Mouse (Mus musculus): ENCODE measurements at regions not wholly inside any gene's neighbourhood (a gene's known extent, or its start where the extent isn't known, plus 50 kb on each side); places are given as distances from the start of the nearest gene placed in this dataset.
A peak's percentile ranks its signal among the peaks of the same experiment; 100 is the strongest.

DNA sequence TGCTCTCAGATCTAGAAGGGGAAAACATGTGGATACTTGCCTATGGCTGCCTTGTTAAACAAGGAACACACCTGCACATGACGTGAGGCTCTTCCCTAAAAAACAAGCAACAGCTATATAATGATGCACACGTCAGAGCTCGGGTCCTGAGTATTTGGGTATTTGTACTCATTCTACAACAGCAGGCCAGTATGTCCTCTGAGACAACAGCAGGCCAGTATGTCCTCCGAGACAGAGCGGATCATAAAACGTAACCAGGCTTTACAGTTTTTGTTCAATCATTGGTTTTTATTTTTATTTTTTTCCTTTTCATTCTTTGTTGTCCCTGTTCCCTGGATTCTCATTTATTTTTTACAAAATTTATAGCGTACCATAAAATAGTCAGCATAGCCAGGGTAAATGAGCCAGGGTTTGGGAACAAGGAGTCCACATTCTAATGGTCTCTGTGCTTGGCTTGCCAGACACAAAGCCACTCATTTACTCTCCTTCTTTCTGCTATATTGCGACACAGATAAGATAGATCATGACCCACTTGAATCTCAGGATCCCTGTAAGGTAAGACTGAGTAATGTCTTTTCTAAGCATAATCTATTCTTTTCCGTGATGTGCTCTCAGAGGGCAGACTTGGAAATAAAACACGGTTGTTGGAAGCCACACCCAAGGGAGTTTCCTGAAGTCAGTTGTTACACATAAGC, 111.8 kb downstream of the Avpr1a start:
- ATAC-seq: no peak
- Histone ChIP-seq H3K27ac (ENCODE audit: low read depth) (no peak overlapping the region), H3K9ac (replicated peaks) (no peak overlapping the region), H3K4me3 (ENCODE audit: low read depth, low read length) (no peak overlapping the region), H3K27me3 (ENCODE audit: insufficient read depth, low read length) (no peaks in the 10 kb centered on the region), H3K36me3 (replicated peaks; ENCODE audit: insufficient read depth, low read length) (no peaks in the 10 kb centered on the region), H3K4me1 (ENCODE audit: insufficient read depth) (no peaks in the 10 kb centered on the region), H3K4me2 (ENCODE audit: low read depth, low read length) (no peak overlapping the region), H3K9me3 (ENCODE audit: low read length) (no peaks in the 10 kb centered on the region)
- DNase-seq: no peak
- WGBS (ENCODE audit: insufficient replicate concordance): 72% methylated on average over 10 of the region's 10 CpGs
- TF ChIP-seq CTCF (IDR thresholded peaks at IDR 0.05; ENCODE audit: low read depth) (no peak), EP300 (IDR thresholded peaks at IDR 0.05; ENCODE audit: low read depth) (no peak)

DNA sequence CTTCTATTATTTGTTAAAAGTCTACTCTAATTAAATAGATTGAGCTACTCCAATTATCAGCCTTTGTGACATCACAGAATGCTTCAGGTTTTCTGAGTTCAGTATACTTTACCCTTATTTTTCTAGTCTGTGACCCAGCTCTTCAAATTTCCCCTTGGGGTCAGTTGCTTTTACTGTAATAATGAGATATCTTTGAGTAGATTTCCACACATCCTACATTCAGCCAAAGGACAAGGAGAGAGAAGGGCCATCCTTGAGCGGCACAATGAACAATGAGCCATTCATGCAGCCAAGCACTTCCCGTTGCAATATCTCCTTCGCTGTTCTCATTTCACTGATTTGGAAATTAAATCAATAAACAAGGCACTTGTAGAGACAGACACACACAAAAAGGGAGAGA, 113.6 kb downstream of the Avpr1a start:
- Histone ChIP-seq H3K4me1 (ENCODE audit: insufficient read depth) (no peaks in the 10 kb centered on the region), H3K27ac (ENCODE audit: low read depth) (peak overlapping the region; percentile 41; the same call in 1 of the 2 replicates), H3K9me3 (ENCODE audit: low read length) (no peaks in the 10 kb centered on the region), H3K4me2 (ENCODE audit: low read depth, low read length) (no peak overlapping the region; the same call in 1 of the 2 replicates), H3K27me3 (ENCODE audit: insufficient read depth, low read length) (no peaks in the 10 kb centered on the region), H3K9ac (replicated peaks) (no peak overlapping the region), H3K36me3 (replicated peaks; ENCODE audit: insufficient read depth, low read length) (no peaks in the 10 kb centered on the region), H3K4me3 (ENCODE audit: low read depth, low read length) (no peak overlapping the region)
- WGBS (ENCODE audit: insufficient replicate concordance): 63% methylated on average over 3 of the region's 3 CpGs
- ATAC-seq (no peak), DNase-seq (no peak)
- TF ChIP-seq EP300 (IDR thresholded peaks at IDR 0.05; ENCODE audit: low read depth): no peak
- no peak for TF ChIP-seq CTCF (IDR thresholded peaks at IDR 0.05; ENCODE audit: low read depth)

DNA sequence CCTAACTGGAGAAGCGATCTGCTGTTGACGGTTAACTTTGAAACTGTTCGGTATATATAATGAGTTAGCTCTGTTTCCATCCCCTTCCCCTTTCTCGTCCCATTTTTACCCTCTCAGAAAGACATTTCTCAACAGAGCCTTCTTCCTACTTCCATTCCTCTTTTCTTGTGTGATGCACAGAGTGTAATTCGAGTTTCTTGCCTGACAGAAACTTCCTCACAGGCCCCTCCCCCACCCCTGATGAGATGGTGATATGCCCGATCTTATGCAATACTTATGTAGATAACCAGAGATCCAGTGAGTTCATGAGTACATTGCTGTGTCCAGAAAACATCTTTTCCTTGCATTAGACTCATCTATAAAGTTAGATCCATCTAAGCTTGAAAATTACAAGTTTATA, 114.2 kb downstream of the Avpr1a start:
- DNase-seq (no peak), ATAC-seq (peak; percentile 29; the same call in 1 of the 2 replicates)
- WGBS (ENCODE audit: insufficient replicate concordance): 40% methylated on average over 6 of the region's 6 CpGs
- Histone ChIP-seq H3K4me2 (ENCODE audit: low read depth, low read length) (peak overlapping the region; percentile 4; the same call in 1 of the 2 replicates), H3K36me3 (replicated peaks; ENCODE audit: insufficient read depth, low read length) (no peaks in the 10 kb centered on the region), H3K9ac (replicated peaks) (no peak overlapping the region), H3K4me3 (ENCODE audit: low read depth, low read length) (no peak overlapping the region), H3K27me3 (ENCODE audit: insufficient read depth, low read length) (no peaks in the 10 kb centered on the region), H3K4me1 (ENCODE audit: insufficient read depth) (no peaks in the 10 kb centered on the region), H3K9me3 (ENCODE audit: low read length) (no peaks in the 10 kb centered on the region), H3K27ac (ENCODE audit: low read depth) (peak overlapping the region; percentile 41; the same call in 1 of the 2 replicates)
- TF ChIP-seq CTCF (IDR thresholded peaks at IDR 0.05; ENCODE audit: low read depth) (no peak), EP300 (IDR thresholded peaks at IDR 0.05; ENCODE audit: low read depth) (no peak)

DNA sequence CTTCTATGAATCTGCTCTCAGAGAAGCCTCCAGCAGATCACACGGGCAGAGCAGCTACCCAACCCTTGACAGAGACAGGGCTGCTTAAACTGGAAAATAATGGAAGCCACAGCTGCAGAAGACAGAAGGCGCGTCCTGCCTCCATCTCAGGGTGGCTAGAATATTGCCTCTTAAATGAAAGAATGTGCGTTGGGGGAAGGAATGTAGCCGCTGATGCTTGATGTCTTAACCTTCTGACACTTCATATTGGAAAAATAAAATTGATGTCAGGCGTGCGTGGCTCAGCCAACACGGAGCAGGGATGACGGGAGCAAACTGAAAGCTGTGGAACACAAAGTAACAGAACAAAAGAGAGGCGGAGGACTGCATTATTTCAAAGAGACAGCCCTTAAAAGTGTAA, 114.6 kb upstream of the Ppm1h start:
- Histone ChIP-seq H3K4me1 (ENCODE audit: insufficient read depth) (no peaks in the 10 kb centered on the region), H3K4me2 (ENCODE audit: low read depth, low read length) (no peak overlapping the region)

DNA sequence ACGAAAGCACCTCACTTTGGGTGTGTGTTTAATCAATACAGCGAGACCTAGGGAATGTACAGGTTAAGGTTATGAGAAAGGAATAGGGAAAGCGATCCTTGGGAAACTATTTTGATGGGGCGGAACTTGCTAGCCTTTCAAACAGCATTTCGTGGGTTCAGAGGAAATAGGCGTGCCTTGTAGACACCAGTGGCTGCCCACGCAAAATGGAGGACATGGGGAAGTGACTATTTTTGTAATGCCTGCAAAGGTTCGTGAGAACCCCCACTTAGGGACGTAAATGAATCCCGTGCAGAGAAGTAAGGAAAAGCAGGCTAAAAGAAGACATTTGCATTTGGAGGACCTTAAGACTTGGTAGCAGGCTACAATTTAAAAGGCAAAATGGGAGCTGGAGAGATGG, 114.1 kb upstream of the Ppm1h start:
- DNase-seq: no peak
- no peak overlapping the region for H3K9ac ChIP-seq (replicated peaks)
- no peaks in the 10 kb centered on the region for H3K27me3 ChIP-seq (ENCODE audit: insufficient read depth, low read length)
- H3K9me3 ChIP-seq (ENCODE audit: low read length): no peaks in the 10 kb centered on the region
- no peak for TF ChIP-seq CTCF (IDR thresholded peaks at IDR 0.05; ENCODE audit: low read depth)
- TF ChIP-seq EP300 (IDR thresholded peaks at IDR 0.05; ENCODE audit: low read depth): no peak
- no peak overlapping the region for H3K27ac ChIP-seq (ENCODE audit: low read depth)
- H3K4me1 ChIP-seq (ENCODE audit: insufficient read depth): no peaks in the 10 kb centered on the region
- no peak overlapping the region for H3K4me3 ChIP-seq (ENCODE audit: low read depth, low read length)
- no peak overlapping the region for H3K4me2 ChIP-seq (ENCODE audit: low read depth, low read length)
- H3K36me3 ChIP-seq (replicated peaks; ENCODE audit: insufficient read depth, low read length): no peaks in the 10 kb centered on the region
- 63% methylated on average over 10 of the region's 10 CpGs for WGBS (ENCODE audit: insufficient replicate concordance)
- ATAC-seq: no peak

More for the DNA sequence above, 114.6 kb upstream of the Ppm1h start:
- Histone ChIP-seq H3K4me3 (ENCODE audit: low read depth, low read length) (no peak overlapping the region), H3K9ac (replicated peaks) (no peak overlapping the region), H3K9me3 (ENCODE audit: low read length) (no peaks in the 10 kb centered on the region), H3K27me3 (ENCODE audit: insufficient read depth, low read length) (no peaks in the 10 kb centered on the region), H3K36me3 (replicated peaks; ENCODE audit: insufficient read depth, low read length) (no peaks in the 10 kb centered on the region), H3K27ac (ENCODE audit: low read depth) (no peak overlapping the region)
- TF ChIP-seq EP300 (IDR thresholded peaks at IDR 0.05; ENCODE audit: low read depth) (no peak), CTCF (IDR thresholded peaks at IDR 0.05; ENCODE audit: low read depth) (no peak)
- no peak for DNase-seq
- WGBS (ENCODE audit: insufficient replicate concordance): 75% methylated on average over 10 of the region's 10 CpGs
- no peak for ATAC-seq

DNA sequence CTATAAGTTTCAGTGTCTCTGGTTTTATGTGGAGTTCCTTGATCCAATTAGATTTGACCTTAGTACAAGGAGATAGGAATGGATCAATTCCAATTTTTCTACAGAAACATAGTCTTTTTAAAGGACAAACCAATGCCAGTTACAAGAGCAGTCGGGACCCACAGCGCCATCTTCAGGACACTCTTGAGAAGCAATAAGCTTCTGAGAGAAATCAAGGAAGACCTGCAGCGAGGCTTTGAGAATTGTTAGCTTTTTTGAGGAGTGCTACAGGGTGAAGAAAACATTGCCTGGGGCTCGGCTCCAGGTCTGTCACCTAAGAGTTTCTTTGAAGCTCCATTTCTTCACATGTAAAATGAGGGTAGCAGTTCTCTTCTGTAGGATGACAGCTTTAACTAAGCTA, 112.0 kb upstream of the Ppm1h start:
- Histone ChIP-seq H3K4me1 (ENCODE audit: insufficient read depth) (peaks cover 4% of the 10 kb centered on the region; the same call in 1 of the 2 replicates), H3K4me3 (ENCODE audit: low read depth, low read length) (no peak overlapping the region), H3K9ac (replicated peaks) (no peak overlapping the region), H3K27ac (ENCODE audit: low read depth) (no peak overlapping the region), H3K36me3 (replicated peaks; ENCODE audit: insufficient read depth, low read length) (no peaks in the 10 kb centered on the region), H3K4me2 (ENCODE audit: low read depth, low read length) (no peak overlapping the region), H3K27me3 (ENCODE audit: insufficient read depth, low read length) (no peaks in the 10 kb centered on the region), H3K9me3 (ENCODE audit: low read length) (no peaks in the 10 kb centered on the region)
- no peak for DNase-seq
- TF ChIP-seq EP300 (IDR thresholded peaks at IDR 0.05; ENCODE audit: low read depth) (no peak), CTCF (IDR thresholded peaks at IDR 0.05; ENCODE audit: low read depth) (no peak)
- no peak for ATAC-seq
- 54% methylated on average over 4 of the region's 4 CpGs for WGBS (ENCODE audit: insufficient replicate concordance)
